In the genomic region with DNA sequence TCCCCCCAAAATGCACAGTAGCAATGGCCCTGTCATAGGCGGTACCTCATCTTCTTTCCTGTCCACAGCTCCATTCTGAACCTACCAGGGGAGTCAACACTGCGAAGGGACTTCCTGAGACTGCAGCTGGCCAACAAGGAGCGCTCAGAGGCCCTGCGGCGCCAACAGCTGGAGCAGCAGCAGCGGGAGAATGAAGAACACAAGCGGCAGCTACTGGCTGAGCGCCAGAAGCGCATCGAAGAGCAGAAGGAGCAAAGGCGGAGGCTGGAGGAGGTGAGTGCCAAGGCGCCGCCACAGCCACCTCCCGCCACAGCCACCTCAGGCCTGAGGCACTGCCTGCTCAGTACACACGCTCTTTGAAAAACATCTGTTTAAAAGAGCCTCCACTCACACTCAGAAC, we compare ENCODE assay signal across 9 mouse cellular contexts.
DNase-seq lines count a peak whose midpoint lies in the region; TF ChIP-seq lines count a peak whose summit lies in the region.
"Had no signal": no experiment of that assay in that cellular context is flagged by ENCODE, and none has a peak within 500 bp of the region (broad histone marks: within the 10 kb centered on the region; RNA-seq: fewer than 3 reads in every experiment).

No protein-coding gene starts in this region.

- H3K27me3 ChIP-seq in heart, embryonic 10.5 days (ENCODE audit: insufficient read depth, poor library complexity, severe bottlenecking), result no peaks in the 10 kb centered on the region
- H3K27me3 ChIP-seq in cerebellum, adult 2 months (ENCODE audit: control insufficient read depth, insufficient read depth, low read length), result no peaks in the 10 kb centered on the region
- H3K27me3 ChIP-seq in kidney, adult 2 months (replicated peaks; ENCODE audit: control insufficient read depth, insufficient read depth, low read length), result no peaks in the 10 kb centered on the region
- H3K27me3 ChIP-seq: CH12.LX had no signal

- DNase-seq in heart, adult 18-20 months, result peak; percentile 27 to 47
- DNase-seq in heart, embryonic 10.5 days (ENCODE audit: low spot score), result no peak
- peak; percentile 49 to 55 for DNase-seq in cerebellum, adult 2 months
- peak; percentile 69 for DNase-seq in gastrocnemius, postnatal 10 days
- peak; percentile 33 for DNase-seq in kidney, adult 2 months
- peak; percentile 62 for DNase-seq in lung, postnatal 14 days
- no peak for DNase-seq in MN1 (ENCODE audit: low spot score)
- no peak for DNase-seq in thymus, postnatal 0 days (ENCODE audit: low spot score)

- H3K36me3 ChIP-seq in heart, embryonic 10.5 days, result no peaks in the 10 kb centered on the region
- no peaks in the 10 kb centered on the region for H3K36me3 ChIP-seq in kidney, adult 2 months (ENCODE audit: control insufficient read depth, insufficient read depth, low read length)

- no peak for TF ChIP-seq POLR2A in cerebellum, adult 2 months (IDR thresholded peaks at IDR 0.05; ENCODE audit: borderline replicate concordance, insufficient read depth, low read length)
- no peak for TF ChIP-seq POLR2A in kidney, adult 2 months (IDR thresholded peaks at IDR 0.05; ENCODE audit: low read depth, low read length)

- H3K4me1 ChIP-seq in heart, embryonic 10.5 days, result peaks cover 7% of the 10 kb centered on the region
- H3K4me1 ChIP-seq in cerebellum, adult 2 months (ENCODE audit: control insufficient read depth, insufficient read depth, low read length), result peaks cover 8% of the 10 kb centered on the region
- H3K4me1 ChIP-seq in kidney, adult 2 months (ENCODE audit: control insufficient read depth, insufficient read depth, low read length), result no peaks in the 10 kb centered on the region

- H3K9me3 ChIP-seq in heart, embryonic 10.5 days, result no peaks in the 10 kb centered on the region

- H3K27ac ChIP-seq in heart, embryonic 10.5 days, result no peak overlapping the region
- 0 out of 2 replicates have a peak overlapping the region, but pooled peaks have one; percentile 35 for H3K27ac ChIP-seq in cerebellum, adult 2 months (ENCODE audit: insufficient read depth, low read length)
- H3K27ac ChIP-seq in kidney, adult 2 months (ENCODE audit: insufficient read depth, low read depth, low read length), result no peak overlapping the region

- no peak for TF ChIP-seq CTCF in cerebellum, adult 2 months (IDR thresholded peaks at IDR 0.05; ENCODE audit: borderline replicate concordance, insufficient read depth, low read depth, low read length)
- TF ChIP-seq CTCF in kidney, adult 2 months (conservative IDR thresholded peaks at IDR 0.05; ENCODE audit: insufficient read depth, insufficient read length, low read depth, low read length), result no peak

- 18% methylated on average over 15 of the region's 15 CpGs for WGBS in heart, embryonic 10.5 days
- 14% methylated on average over 15 of the region's 15 CpGs for WGBS in cerebellum, adult 2 months
- 38% methylated on average over 15 of the region's 15 CpGs for WGBS in kidney, adult 2 months

- no peak overlapping the region for H3K4me3 ChIP-seq in heart, embryonic 10.5 days
- H3K4me3 ChIP-seq in cerebellum, adult 2 months (replicated peaks; ENCODE audit: insufficient read depth, low read depth, low read length), result no peak overlapping the region
- no peak overlapping the region for H3K4me3 ChIP-seq in kidney, adult 2 months (ENCODE audit: insufficient read depth, low read depth, low read length)

Comparison
In these comparisons a context has a peak if more than half of its experiments do, and no peak if none do; other contexts are left out.
1. DNase-seq: peak in heart, adult 18-20 months (2 of 2), cerebellum, adult 2 months (2 of 2), gastrocnemius, postnatal 10 days (single experiment), kidney, adult 2 months (single experiment) and lung, postnatal 14 days (single experiment); none in heart, embryonic 10.5 days (single experiment), MN1 (single experiment) and thymus, postnatal 0 days (single experiment).